Mouse (Mus musculus) forebrain, embryonic 10.5 days (tissue): ENCODE results near the gene Sec14l3. TPM values are rescaled to one million over a fixed set of nuclear protein-coding genes. Genes with fewer than 3 reads are reported as not detected.
"Not testable (repeated sequence)": the region's sequence is repeated elsewhere in the genome, so short reads cannot be mapped to it uniquely, and the experiment has no call there.

Experiments used
- DNase-seq: peaks from one replicate; pipeline ENCODE4 v3.0.0-alpha.2; 2017; ENCODE audit warnings: low spot score; ENCODE audit errors: extremely low spot score
- H3K27ac ChIP-seq: fragments of 300-500 bp; sonication (generic); 2 replicates; pipeline ENCODE4 v1.5.1; 2016; ENCODE audit warnings: mild to moderate bottlenecking
- H3K27me3 ChIP-seq: fragments of 300-500 bp; sonication (generic); 2 replicates; pipeline ENCODE4 v1.6.1; 2016; ENCODE audit warnings: mild to moderate bottlenecking; ENCODE audit not compliant: poor library complexity, severe bottlenecking
- H3K36me3 ChIP-seq: fragments of 300-500 bp; sonication (generic); replicated peaks from 2 replicates; pipeline ENCODE4 v1.6.1; 2016; ENCODE audit warnings: mild to moderate bottlenecking, moderate library complexity
- H3K4me1 ChIP-seq: fragments of 300-500 bp; sonication (generic); 2 replicates; pipeline ENCODE4 v1.6.1; 2016
- H3K4me3 ChIP-seq: fragments of 300-500 bp; sonication (generic); 2 replicates; pipeline ENCODE4 v1.5.1; 2016; ENCODE audit warnings: mild to moderate bottlenecking, moderate library complexity
- H3K9me3 ChIP-seq: fragments of 300-500 bp; sonication (generic); 2 replicates; pipeline ENCODE4 v1.6.1; 2016; ENCODE audit warnings: mild to moderate bottlenecking, moderate library complexity
- WGBS: fragments of 180-500 bp; shearing (Covaris S2); methylation state at CpG from one replicate; pipeline ENCODE4 v1.1.7; 2016; 5-methylcytosine and 5-hydroxymethylcytosine counted together
- polyA plus RNA-seq: library from polyadenylated mRNA; unstranded; fragments of >200 nt; fragmentation: Nextera tagmentation; extraction: Ambion mirVana; gene quantifications from 2 replicates; pipeline ENCODE4 v1.2.1, GENCODE M21; 2016

Gene Sec14l3
- polyA plus RNA-seq, 1 experiment from 2014 or later, result not detected

DNA sequence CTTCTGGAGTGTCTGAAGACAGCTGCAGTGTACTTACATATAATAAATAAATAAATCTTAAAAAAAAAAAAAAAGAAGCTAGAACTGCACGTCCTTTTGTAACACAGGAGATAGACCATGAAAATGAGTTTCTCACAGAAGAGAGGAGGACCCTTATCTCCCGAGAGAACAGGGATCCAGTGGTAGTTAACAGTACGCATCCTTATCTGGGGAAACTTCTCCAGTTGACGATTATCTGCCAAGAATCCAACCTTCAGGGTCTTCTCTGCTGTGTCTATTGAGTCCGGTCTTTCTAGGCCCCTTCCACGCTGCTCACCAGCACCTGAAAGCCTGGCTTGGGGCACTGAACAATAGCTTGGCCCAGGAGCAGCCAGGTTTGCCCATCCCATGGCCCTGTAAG, 49.3 kb downstream of the Sec14l3 start:
- DNase-seq, result no peak
- Histone ChIP-seq H3K27me3 (peaks cover 28% of the 10 kb centered on the region), H3K4me1 (peaks cover 22% of the 10 kb centered on the region), H3K36me3 (no peaks in the 10 kb centered on the region), H3K27ac (no peak overlapping the region), H3K9me3 (no peaks in the 10 kb centered on the region), H3K4me3 (no peak overlapping the region)
- 82% methylated on average over 6 of the region's 6 CpGs for WGBS

GRCm38 (mm10) chr11:4114541-4114940, 49.9 kb downstream of the Sec14l3 start:
- H3K4me1 ChIP-seq, result peaks cover 24% of the 10 kb centered on the region
- peaks cover 34% of the 10 kb centered on the region for H3K27me3 ChIP-seq
- H3K27ac ChIP-seq, H3K36me3 ChIP-seq, H3K4me3 ChIP-seq, DNase-seq, H3K9me3 ChIP-seq: not testable (repeated sequence)
- WGBS, result 86% methylated on average over 6 of the region's 6 CpGs

- Histone ChIP-seq H3K27me3 (peaks cover 42% of the 10 kb centered on the region), H3K9me3 (no peaks in the 10 kb centered on the region), H3K4me1 (peaks cover 24% of the 10 kb centered on the region), H3K27ac (no peak overlapping the region), H3K4me3 (no peak overlapping the region), H3K36me3 (no peaks in the 10 kb centered on the region)
- no peak for DNase-seq
- 92% methylated on average over 4 of the region's 4 CpGs for WGBS
These were observed 50.8 kb downstream of the Sec14l3 start for GRCm38 (mm10) chr11:4115407-4115806.

DNA sequence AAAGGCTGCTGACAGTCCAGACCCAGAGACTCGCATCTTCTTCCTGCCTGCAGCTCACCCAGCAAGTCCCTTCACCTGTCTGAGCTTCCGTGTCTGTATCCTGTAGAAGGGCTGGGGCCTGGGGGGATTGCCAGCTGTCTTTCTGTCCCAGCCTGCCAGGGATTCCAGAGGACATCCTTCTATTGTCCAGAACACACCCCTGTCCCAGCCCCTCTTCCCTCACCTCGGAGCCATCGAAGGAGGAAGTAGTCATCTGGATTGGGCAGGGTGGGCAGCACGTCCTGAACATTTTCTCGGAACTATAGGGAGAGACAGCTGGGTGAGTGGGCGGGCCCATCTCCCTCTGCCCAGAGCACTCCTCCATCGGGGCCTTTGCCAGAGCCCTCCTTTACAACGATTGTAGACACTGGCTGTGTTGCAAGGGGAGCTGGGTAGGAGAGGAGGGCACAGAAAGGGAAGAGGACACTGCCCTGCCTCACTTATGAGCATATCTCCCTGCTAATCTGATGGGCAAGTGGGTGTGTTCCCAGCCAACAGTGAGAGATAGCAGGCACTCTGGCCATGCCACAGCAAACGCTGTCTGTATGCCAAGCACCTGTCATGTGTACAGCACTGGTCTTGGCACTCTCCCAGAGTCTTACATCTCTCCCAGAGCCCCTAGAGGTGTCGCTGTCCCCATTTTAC, 52.0 kb downstream of the Sec14l3 start:
- Histone ChIP-seq H3K36me3 (no peaks in the 10 kb centered on the region), H3K9me3 (no peaks in the 10 kb centered on the region), H3K4me1 (peaks cover 24% of the 10 kb centered on the region), H3K27me3 (peaks cover 49% of the 10 kb centered on the region), H3K27ac (no peak overlapping the region), H3K4me3 (no peak overlapping the region)
- no peak for DNase-seq
- 75% methylated on average over 11 of the region's 11 CpGs for WGBS

DNA sequence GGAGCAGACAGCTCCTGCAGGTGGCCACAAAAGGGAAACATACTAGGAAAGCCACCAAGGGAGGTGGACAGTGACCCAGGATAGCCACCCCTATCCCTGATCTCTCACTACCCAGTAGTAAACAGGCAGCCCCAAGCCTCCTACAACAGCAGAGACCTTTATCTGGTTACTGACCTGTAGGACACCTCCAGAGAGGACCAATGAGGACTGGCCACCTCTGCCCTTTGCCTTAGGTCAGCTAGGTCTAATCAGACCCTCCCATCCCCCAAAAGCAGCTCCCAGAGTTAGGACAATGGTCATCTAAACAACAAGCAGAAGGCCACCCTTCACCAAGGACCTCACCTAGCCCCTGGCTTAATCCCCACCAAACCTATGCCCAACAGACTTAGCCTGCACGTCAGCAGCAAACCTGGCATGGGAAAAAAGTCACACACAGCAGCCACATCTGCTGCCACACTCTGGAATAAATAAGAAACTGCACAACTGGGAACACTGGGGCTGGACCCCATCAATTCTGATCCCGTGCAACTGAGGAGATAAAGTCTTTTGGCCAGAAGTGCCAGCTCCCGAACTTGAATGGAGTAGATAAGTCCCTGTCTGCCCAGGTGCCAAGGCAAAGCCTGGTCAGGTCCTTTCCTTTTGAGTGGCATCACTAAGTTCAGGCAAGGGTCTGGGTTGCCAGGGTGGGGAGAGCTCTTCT, 52.9 kb downstream of the Sec14l3 start:
- DNase-seq, result no peak
- Histone ChIP-seq H3K27ac (no peak overlapping the region), H3K4me1 (peaks cover 24% of the 10 kb centered on the region), H3K27me3 (peaks cover 49% of the 10 kb centered on the region), H3K4me3 (peak overlapping the region; percentile 64), H3K9me3 (no peaks in the 10 kb centered on the region), H3K36me3 (no peaks in the 10 kb centered on the region)
- 42% methylated on average over 3 of the region's 3 CpGs for WGBS

DNA sequence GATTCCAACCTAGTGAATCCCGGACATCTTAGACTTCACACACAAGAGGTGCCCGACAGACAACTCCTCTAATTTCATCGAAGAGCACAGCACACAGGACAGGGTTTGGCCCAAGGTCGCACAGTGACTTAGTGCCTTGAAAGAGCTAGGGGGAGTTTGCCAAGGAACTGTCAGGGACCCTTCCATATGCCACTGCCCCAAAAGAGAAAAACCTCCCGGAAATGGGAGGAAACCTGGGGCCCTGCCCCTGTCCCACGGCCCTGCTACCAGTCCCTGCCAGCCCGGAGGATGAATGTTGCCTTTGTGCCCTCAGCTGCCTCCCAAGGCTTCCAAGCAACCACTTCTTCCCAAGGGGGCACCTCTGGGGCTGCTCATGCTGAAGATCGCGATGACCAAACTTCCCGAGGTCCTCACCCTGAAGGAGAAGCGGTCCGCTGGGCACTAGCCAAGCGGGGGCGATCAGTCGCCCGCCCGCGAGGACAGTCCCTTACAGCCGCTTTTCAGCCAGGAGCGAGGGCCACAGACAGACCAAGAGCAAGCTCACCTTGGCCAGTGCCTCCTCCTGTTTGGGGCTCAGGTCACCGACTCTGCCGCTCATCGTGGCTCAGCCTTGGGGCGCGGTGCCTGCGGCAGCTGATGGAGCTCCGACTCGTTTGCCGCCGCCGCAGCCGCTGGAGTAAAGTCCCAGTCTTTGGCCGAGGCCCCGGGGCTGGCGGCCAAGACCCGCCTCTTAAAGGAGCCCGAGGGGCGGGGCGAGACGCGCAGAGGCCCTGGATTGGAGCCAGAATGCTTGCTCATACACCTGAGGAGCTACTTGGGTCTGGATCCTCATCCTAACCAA, 53.7 kb downstream of the Sec14l3 start:
- H3K36me3 ChIP-seq, result no peaks in the 10 kb centered on the region
- peaks cover 24% of the 10 kb centered on the region for H3K4me1 ChIP-seq
- WGBS, result 3% methylated on average over 41 of the region's 41 CpGs
- H3K27ac ChIP-seq, result peak overlapping the region; percentile 81
- H3K27me3 ChIP-seq, result peaks cover 49% of the 10 kb centered on the region
- H3K9me3 ChIP-seq, result no peaks in the 10 kb centered on the region
- H3K4me3 ChIP-seq, result peak overlapping the region; percentile 64
- peak; percentile 66 for DNase-seq

DNA sequence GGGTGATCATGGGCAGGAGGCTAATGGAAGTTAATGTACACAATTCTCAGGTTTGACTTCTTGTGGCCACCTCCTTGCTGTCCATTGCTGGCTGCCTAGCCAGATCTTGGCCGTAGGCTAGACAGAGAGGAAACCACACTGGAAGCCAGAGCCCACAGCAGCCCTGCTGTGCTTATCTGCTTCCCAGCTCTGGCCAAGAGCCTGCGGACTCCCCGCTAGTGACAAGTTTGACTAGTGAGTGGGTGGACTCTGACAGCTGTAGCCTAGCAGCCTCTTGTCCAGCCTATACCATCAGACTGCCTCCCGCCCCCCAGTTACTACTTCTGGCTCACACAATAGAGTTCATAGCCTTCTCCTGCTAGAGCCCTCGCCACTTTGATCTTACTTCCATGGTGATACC, 55.0 kb downstream of the Sec14l3 start:
- Histone ChIP-seq H3K4me3 (no peak overlapping the region), H3K27ac (no peak overlapping the region), H3K9me3 (no peaks in the 10 kb centered on the region), H3K27me3 (peaks cover 49% of the 10 kb centered on the region), H3K36me3 (no peaks in the 10 kb centered on the region), H3K4me1 (peaks cover 24% of the 10 kb centered on the region)
- 84% methylated on average over 5 of the region's 5 CpGs for WGBS
- DNase-seq, result no peak

GRCm38 (mm10) chr11:4121691-4122090, 57.0 kb downstream of the Sec14l3 start:
- H3K4me1 ChIP-seq, result peaks cover 23% of the 10 kb centered on the region
- peaks cover 43% of the 10 kb centered on the region for H3K27me3 ChIP-seq
- 82% methylated on average over 3 of the region's 3 CpGs for WGBS
- no peak overlapping the region for H3K27ac ChIP-seq
- peaks cover 10% of the 10 kb centered on the region; the same call in 1 of the 2 replicates for H3K9me3 ChIP-seq
- no peak for DNase-seq
- no peak overlapping the region for H3K4me3 ChIP-seq
- H3K36me3 ChIP-seq, result no peaks in the 10 kb centered on the region

DNA sequence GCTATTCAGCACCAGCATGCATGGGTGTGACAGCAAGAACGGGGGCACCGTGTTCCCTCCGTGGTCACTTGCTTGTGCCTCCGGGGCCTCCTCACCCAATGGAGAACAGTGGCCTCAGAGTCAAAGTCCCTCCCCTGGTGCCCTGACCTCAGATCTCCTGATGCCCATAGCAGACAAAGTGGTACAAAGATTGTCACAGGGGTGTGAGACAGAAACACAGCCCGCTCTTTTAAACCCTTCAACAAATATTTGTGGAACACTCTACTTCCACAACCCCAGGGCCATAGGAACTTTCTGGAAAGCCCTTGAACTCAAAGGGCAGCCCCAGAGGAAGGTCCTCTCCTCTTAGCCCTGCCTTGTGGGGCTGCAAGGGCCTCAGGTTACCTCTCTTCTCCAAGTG, 57.6 kb downstream of the Sec14l3 start:
- Histone ChIP-seq H3K27ac (no peak overlapping the region), H3K4me3 (no peak overlapping the region), H3K4me1 (peaks cover 20% of the 10 kb centered on the region), H3K9me3 (peaks cover 13% of the 10 kb centered on the region; the same call in 1 of the 2 replicates), H3K36me3 (no peaks in the 10 kb centered on the region), H3K27me3 (peaks cover 37% of the 10 kb centered on the region)
- 91% methylated on average over 5 of the region's 5 CpGs for WGBS
- no peak for DNase-seq

- H3K4me1 ChIP-seq, result peaks cover 13% of the 10 kb centered on the region
- WGBS, result 62% methylated on average over 10 of the region's 10 CpGs
- peaks cover 13% of the 10 kb centered on the region; the same call in 1 of the 2 replicates for H3K9me3 ChIP-seq
These were observed 58.3 kb downstream of the Sec14l3 start, which contains the start of gene Sec14l2 for GRCm38 (mm10) chr11:4122742-4123579. Sec14l2 (minus strand) TSS chr11:4123415.

GRCm38 (mm10) chr11:4123922-4124321, 59.3 kb downstream of the Sec14l3 start:
- Histone ChIP-seq H3K4me3 (no peak overlapping the region), H3K27me3 (peaks cover 22% of the 10 kb centered on the region), H3K4me1 (peaks cover 3% of the 10 kb centered on the region), H3K27ac (no peak overlapping the region), H3K36me3 (no peaks in the 10 kb centered on the region), H3K9me3 (peaks cover 13% of the 10 kb centered on the region; the same call in 1 of the 2 replicates)
- WGBS, result 72% methylated on average over 5 of the region's 5 CpGs
- DNase-seq, result no peak

More at GRCm38 (mm10) chr11:4122742-4123579, 58.3 kb downstream of the Sec14l3 start, which contains the start of gene Sec14l2:
- H3K4me3 ChIP-seq, result no peak within 1 kb of the TSS
- peaks cover 30% of the 10 kb centered on the region for H3K27me3 ChIP-seq
- DNase-seq, result no peak
- no peaks in the 10 kb centered on the region for H3K36me3 ChIP-seq
- no peak within 1 kb of the TSS for H3K27ac ChIP-seq

DNA sequence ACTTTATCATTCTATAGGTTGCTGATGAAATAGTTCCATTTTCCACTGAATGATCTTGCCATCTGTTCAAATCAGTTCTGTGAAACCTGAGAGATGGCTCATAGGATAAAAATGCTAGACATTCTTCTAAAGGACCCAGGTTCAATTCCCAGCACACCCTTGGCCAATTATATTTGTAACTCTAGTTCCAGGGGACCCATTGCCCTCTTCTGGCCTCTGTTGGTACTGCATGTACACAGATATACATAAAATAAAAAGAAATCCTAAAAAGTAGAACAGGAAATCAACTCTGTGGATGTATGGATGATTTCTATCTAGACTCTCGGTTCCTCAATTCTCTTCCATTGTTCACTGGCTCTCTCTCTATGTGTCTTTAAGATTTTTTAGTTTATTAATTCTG, 62.4 kb downstream of the Sec14l3 start:
- Histone ChIP-seq H3K36me3 (no peaks in the 10 kb centered on the region), H3K27me3 (no peaks in the 10 kb centered on the region), H3K9me3 (peaks cover 13% of the 10 kb centered on the region; the same call in 1 of the 2 replicates), H3K4me3 (no peak overlapping the region), H3K4me1 (peaks cover 10% of the 10 kb centered on the region), H3K27ac (no peak overlapping the region)
- no peak for DNase-seq
- 93% methylated on average over 1 of the region's 1 CpGs for WGBS
